Mouse (Mus musculus) liver, embryonic 14.5 days (tissue): Measurements from ENCODE around the gene Isg20l2.
"Not testable (repeated sequence)": the region's sequence is repeated elsewhere in the genome, so short reads cannot be mapped to it uniquely, and the experiment has no call there.

Experiments used
- CTCF ChIP-seq: IDR thresholded peaks from 2 replicates; pipeline ENCODE4 v1.5.1; 2016; ENCODE audit warnings: antibody characterized with exemption, low read depth, control low read depth
- EP300 ChIP-seq: IDR thresholded peaks from 2 replicates; pipeline ENCODE4 v1.6.1; 2016; ENCODE audit warnings: antibody characterized with exemption, low read depth

- peak; percentile 51 for TF ChIP-seq CTCF
- TF ChIP-seq EP300 = not testable (repeated sequence)
Measured at GRCm38 (mm10) chr3:87887400-87887799, 42.7 kb upstream of the Isg20l2 start.
